Mouse (Mus musculus) lung, postnatal 4 days (tissue): ENCODE measurements at regions not wholly inside any gene's neighbourhood (a gene's known extent, or its start where the extent isn't known, plus 50 kb on each side); places are given as distances from the start of the nearest gene placed in this dataset.
A peak's percentile ranks its signal among the peaks of the same experiment; 100 is the strongest.
"Not testable (repeated sequence)": the region's sequence is repeated elsewhere in the genome, so short reads cannot be mapped to it uniquely, and the experiment has no call there.

Source experiments
- DNase-seq, 2 experiments: peaks; one replicate each; pipeline ENCODE4 v3.0.0; 2021

DNA sequence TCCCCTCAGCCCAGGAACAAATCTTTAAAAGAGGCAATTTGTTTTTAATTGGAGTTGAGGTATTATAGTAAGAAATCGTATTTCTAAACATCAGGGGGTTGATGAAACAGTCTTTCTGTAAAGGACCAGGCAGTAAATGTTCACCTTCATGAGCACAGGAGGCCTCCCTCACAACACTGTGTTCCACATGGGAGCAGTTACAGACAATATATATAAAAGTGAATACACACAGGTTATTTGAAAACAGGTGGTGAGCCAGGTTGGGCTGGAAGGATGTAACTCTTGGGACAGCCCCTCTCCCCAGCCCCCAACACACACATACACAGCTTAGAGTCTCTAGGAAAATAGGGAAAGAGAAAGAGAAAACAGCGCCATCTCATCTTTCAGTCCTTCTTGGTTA is 105.8 kb upstream of the Dyrk2 start:
- no peak for DNase-seq

DNA sequence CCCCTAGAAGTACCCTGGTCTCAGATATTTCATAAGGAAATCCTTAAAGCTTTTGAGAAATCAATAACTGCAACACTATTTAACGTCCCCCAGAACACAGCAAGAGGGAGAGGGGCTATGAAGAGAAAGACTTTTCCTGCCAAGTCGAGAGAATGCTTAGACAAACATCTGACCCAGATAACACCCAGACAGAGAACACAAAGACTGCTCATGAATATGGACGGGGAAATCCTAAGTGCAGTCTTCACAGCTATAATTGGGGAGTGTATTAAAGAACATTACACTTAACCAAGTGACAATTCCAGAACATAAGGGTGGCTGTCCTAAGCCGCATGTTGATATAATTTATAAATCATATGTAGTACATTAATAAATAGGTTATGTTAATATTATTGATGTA is 103.3 kb upstream of the Dyrk2 start:
- DNase-seq = no peak

DNA sequence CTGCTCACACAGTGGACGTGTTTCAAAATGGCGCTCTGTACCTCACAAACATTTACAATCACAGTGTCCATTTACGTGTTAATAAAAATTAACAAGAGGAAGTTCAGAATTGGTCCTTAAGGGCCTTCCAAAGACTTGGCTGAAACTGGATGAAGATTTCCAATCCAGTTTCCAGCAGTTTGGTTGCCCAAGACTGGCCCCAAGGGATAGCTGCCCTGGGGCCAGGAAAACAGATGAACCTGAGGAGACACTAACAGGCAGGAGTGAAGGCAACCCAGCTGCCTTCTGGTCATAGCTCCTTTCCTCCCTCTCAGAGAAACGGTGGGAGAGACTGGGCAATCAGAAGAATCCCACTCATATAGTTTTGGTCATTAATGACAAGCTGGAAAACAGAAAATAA is 102.6 kb upstream of the Dyrk2 start:
- DNase-seq = no peak

DNA sequence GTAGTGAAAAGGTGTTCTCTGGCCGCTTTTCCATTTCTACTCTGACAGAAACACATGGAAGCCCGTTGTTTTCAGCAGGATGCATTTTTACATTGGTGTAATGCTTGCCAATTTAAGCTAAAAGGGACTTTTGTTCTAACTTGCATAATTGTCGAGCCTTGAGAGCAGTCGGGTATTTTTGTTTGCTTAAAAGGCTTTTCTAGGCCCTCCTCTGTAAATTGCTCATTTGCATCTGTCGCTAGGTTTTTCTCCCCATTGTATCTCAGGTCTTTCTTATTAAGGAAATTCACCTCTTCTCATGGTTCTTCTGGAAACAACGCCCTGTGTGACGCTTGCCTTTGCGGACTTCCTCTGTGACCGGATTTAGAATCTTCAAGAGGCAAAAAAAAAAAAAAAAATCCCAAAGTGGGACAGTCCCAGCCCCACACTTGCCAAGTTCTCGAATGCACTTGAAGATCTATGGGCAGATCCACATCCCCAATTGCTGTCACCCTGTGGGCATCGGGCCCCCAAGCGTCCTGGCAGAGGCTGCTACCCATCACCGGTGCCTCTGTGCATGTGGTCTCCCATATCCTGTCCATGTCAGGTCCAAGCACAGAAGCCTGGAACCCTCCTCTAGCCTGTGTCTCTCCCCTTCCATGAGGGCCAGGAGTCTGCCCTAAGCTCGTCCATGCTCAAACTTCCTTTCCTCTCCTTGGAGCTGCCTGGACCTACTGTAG is 100.6 kb upstream of the Dyrk2 start:
- no peak for DNase-seq

- no peak for DNase-seq
Measured at GRCm38 (mm10) chr10:118961713-118962181, 91.7 kb upstream of the Dyrk2 start.

- DNase-seq = no peak
Measured at GRCm38 (mm10) chr10:118960076-118960475, 90.1 kb upstream of the Dyrk2 start.

DNA sequence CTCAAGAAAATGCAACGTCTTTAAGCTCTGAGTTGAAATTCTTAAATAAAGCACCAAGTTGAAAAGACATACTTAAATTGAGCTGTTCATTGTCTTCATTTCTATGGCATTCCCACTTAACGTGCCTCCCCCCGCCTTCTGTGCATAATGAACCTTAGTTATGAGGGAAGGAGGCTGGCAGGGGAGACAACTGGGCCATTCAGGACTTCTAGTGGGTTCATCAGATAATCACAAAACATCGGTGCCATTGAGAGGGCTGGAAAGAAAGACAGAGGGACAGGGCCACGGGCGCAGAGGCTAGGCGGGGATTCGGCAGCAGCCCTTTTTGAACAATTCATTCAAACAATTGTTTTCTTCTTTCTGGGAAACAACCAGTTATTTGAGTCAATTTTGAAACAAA is 89.6 kb upstream of the Dyrk2 start:
- no peak for DNase-seq

DNA sequence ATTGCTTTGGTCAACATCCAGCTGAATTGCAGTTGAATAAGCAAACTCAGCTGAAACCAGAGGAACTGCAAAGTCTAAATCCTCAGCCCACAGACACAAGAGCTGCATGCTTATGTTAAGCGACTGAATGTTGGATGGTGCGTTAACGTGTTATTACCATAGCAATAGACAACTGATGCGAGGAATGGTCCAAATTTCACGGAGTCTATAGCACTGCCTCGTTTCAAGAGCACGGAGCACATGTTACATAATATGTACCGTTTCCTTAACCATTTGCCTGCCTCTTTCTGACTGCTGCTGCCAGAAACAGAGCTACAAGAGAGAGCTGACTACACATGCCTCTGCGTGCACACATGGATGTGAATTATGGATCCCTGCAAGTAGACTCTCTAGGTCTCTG is 86.3 kb upstream of the Dyrk2 start:
- DNase-seq = no peak

DNA sequence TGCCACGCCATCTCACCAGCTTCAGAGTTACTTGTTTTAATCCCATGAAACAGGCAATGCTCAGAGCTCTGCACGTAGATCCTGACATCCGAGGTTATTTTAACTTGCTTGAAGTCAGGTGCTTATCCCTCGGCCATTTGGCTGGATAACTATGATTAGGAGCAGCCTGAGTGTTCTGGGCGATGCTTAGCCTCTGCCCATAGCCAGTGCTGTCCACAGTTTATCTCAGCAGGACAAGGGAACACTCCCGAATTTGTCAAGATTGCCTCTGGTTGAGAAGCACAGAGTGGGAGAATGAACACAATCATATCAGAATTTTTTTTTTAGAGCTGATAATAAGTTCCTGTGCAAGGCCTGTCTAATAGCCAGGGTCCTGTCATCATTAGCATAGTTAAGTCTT is 83.4 kb upstream of the Dyrk2 start:
- DNase-seq = no peak

- DNase-seq = no peak
Measured at GRCm38 (mm10) chr10:118952756-118953155, 82.7 kb upstream of the Dyrk2 start.

DNA sequence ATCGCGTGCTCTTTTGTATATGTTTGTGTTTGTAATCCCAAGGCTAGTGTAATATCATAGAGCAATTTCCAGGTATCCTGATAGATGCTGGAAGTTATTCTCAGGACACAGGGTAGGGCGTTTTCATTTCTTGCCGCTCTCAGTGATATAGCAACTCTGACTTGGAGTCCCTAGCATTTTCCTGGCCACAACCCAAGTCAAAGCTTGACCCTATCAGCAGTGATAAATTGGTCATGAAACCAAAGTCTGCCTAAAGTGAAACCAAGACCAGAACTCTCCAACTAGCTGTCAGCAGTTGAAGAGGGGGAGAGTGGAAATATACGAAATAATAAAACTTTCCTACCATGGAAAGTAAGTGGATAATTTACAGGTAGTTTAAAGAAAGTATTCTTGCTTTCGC is 77.7 kb upstream of the Dyrk2 start:
- DNase-seq = no peak

DNA sequence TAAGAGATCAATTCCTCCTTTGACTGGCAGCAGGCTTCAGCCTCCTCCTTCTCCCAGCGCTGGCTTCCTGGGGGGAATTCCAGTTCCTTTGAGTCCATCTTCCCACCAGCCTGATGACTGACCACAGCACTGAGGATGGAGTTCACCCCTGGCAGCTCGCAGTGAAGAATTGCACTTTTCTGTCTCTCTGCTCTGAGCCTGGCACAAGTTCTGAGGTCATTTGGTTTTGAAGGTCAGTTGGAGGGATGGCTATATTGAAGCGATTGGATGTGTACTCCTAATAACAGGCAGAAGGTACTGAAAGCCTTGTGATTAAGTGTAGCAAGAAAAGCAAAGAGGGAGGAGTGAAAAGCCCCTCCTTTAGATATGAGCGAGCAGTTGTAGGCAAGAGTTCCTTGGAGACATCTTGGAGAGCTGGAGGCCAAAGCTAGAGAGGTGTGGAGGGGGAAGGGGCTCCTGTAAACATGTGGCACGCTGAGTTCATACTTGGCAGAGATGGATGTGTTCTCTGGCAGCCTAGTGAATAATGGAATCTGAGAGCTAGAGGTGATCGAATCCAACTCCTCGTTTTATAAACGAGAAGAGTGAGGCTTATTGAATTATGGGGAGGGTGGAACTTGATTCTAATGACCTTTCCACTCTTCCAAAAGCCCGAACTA is 77.1 kb upstream of the Dyrk2 start:
- DNase-seq = no peak

- DNase-seq = no peak
Measured at GRCm38 (mm10) chr10:118927316-118927715, 57.3 kb upstream of the Dyrk2 start.

DNA sequence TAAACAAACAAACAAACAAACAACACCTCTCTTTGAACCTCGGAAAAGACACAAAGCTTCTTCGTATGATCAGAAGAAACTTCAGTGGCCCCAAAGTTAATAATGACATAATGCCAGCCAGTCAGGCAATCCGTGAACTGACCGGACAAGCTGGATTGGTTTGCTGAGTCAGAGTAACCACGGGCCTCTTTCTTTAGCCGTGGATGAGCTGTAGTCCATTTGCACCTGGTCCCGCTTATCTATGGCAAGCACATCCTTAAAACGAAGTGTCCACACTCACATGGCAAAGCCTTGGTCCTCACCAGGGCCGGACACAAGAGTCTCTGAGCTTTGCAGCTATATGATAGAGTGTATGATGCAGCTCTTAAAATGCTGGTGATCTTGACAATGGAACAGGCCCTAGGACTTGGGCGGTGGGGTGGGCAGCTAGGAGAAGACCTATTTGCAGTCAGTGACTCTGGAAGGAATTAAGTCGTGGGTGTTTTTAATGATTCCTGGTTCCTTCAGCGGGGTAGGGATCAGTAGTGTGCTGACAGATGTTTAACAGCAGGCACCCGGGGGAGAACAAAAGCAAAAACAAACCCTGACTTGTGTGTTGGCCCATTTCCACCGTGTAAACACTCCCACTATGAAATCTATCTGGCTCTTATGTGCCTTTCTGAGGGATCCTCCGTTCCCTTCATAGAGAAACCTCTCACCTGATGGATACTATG is 53.6 kb upstream of the Dyrk2 start:
- DNase-seq = peak; percentile 12 to 30

GRCm38 (mm10) chr10:118922120-118922519 is 52.1 kb upstream of the Dyrk2 start:
- not testable (repeated sequence) for DNase-seq
